Mouse (Mus musculus) midbrain, postnatal 0 days (tissue): ENCODE measurements around the gene St7l. TPM values are rescaled to one million over a fixed set of nuclear protein-coding genes. Genes with fewer than 3 reads are reported as not detected.
A peak's percentile ranks its signal among the peaks of the same experiment; 100 is the strongest.

Source experiments
- ATAC-seq: fragments of 200-750 bp; cut with Nextera tagmentation; 2 replicates; pipeline ENCODE4 v1.8.0; 2017; ENCODE audit warnings: moderate number of reproducible peaks, mild to moderate bottlenecking, moderate TSS enrichment, moderate library complexity; ENCODE audit not compliant: low FRiP score
- DNase-seq: peaks from one replicate; pipeline ENCODE4 v3.0.0-alpha.2; 2015; ENCODE audit warnings: low spot score
- H3K27ac ChIP-seq: fragments of 300-500 bp; sonication (generic); 2 replicates; pipeline ENCODE4 v1.5.1; 2014; ENCODE audit warnings: low read depth, mild to moderate bottlenecking, low read length, mixed read lengths
- H3K27me3 ChIP-seq: fragments of 300-500 bp; sonication (generic); 2 replicates; pipeline ENCODE4 v1.6.1; 2014; ENCODE audit warnings: low read length, control low read depth, mixed read lengths; ENCODE audit not compliant: insufficient read depth
- H3K36me3 ChIP-seq: fragments of 300-500 bp; sonication (generic); 2 replicates; pipeline ENCODE4 v1.6.1; 2014; ENCODE audit warnings: low read length, control low read depth, mixed read lengths; ENCODE audit not compliant: insufficient read depth
- H3K4me1 ChIP-seq: fragments of 300-500 bp; sonication (generic); 2 replicates; pipeline ENCODE4 v1.6.1; 2014; ENCODE audit warnings: mild to moderate bottlenecking, control low read depth, antibody characterized with exemption, low read length, mixed read lengths; ENCODE audit not compliant: insufficient read depth
- H3K4me2 ChIP-seq: fragments of 300-500 bp; sonication (generic); 2 replicates; pipeline ENCODE4 v1.6.1; 2014; ENCODE audit warnings: low read depth, mild to moderate bottlenecking, low read length, mixed read lengths; ENCODE audit not compliant: poor library complexity, severe bottlenecking
- H3K4me3 ChIP-seq: fragments of 300-500 bp; sonication (generic); 2 replicates; pipeline ENCODE4 v1.5.1; 2014; ENCODE audit warnings: low read depth, mild to moderate bottlenecking, low read length, moderate library complexity
- H3K9ac ChIP-seq: fragments of 300-500 bp; sonication (generic); replicated peaks from 2 replicates; pipeline ENCODE4 v1.6.1; 2014; ENCODE audit warnings: mild to moderate bottlenecking, low read length, moderate library complexity, mixed read lengths; ENCODE audit not compliant: poor library complexity, severe bottlenecking
- H3K9me3 ChIP-seq: fragments of 300-500 bp; sonication (generic); 2 replicates; pipeline ENCODE4 v1.6.1; 2016; ENCODE audit warnings: low read length, control low read depth
- CTCF ChIP-seq: IDR thresholded peaks from 2 replicates; pipeline ENCODE4 v1.5.1; 2016; ENCODE audit warnings: antibody characterized with exemption, mild to moderate bottlenecking
- WGBS: fragments of 180-500 bp; shearing (Covaris S2); extraction: QIAGEN DNeasy Blood & Tissue Kit; methylation state at CpG from one replicate; pipeline ENCODE4 v1.1.7; 2014; 5-methylcytosine and 5-hydroxymethylcytosine counted together
- polyA plus RNA-seq: library from polyadenylated mRNA; unstranded; fragments of >200 nt; fragmentation: Nextera tagmentation; extraction: Ambion mirVana; gene quantifications from 2 replicates; pipeline ENCODE4 v1.2.1, GENCODE M21; 2015
- total RNA-seq: library from RNA; depleted of rRNA; stranded (reverse); fragments of >200 nt; gene quantifications from 2 replicates; pipeline ENCODE4 v1.2.3, GENCODE M21; 2014

St7l gene
- total and polyA plus RNA-seq, 2 experiments from 2014 or later, result 33.6 to 34.5 TPM

GRCm38 (mm10) chr3:104817991-104818748 lies 45.6 kb upstream of the St7l start, which contains the start of gene Mov10:
Gene Mov10 (minus strand): TSS chr3:104818563.
- H3K36me3 ChIP-seq, result peaks cover 2% of the 10 kb centered on the region; the same call in 1 of the 2 replicates
- H3K27ac ChIP-seq, result peak within 1 kb of the TSS; percentile 68
- no peak for TF ChIP-seq CTCF
- H3K4me1 ChIP-seq, result peaks cover 3% of the 10 kb centered on the region; the same call in 1 of the 2 replicates
- H3K4me2 ChIP-seq, result peak within 1 kb of the TSS; percentile 96
- WGBS, result under 1% methylated on average over 35 of the region's 40 CpGs
- peak within 1 kb of the TSS; percentile 84 for H3K4me3 ChIP-seq
- H3K9me3 ChIP-seq, result no peaks in the 10 kb centered on the region
- DNase-seq, result peak; percentile 70
- H3K9ac ChIP-seq, result peak within 1 kb of the TSS; percentile 84
- H3K27me3 ChIP-seq, result no peaks in the 10 kb centered on the region
- peak; percentile 72 for ATAC-seq

GRCm38 (mm10) chr3:104818749-104819134 lies 45.1 kb upstream of the St7l start:
- Histone ChIP-seq H3K4me3 (peak overlapping the region; percentile 84), H3K9me3 (no peaks in the 10 kb centered on the region), H3K4me2 (peak overlapping the region; percentile 96), H3K27ac (peak overlapping the region; percentile 68; the same call in 1 of the 2 replicates), H3K36me3 (peaks cover 2% of the 10 kb centered on the region; the same call in 1 of the 2 replicates), H3K27me3 (no peaks in the 10 kb centered on the region), H3K9ac (no peak overlapping the region), H3K4me1 (peaks cover 3% of the 10 kb centered on the region; the same call in 1 of the 2 replicates)
- DNase-seq (no peak), ATAC-seq (no peak)
- 12% methylated on average over 3 of the region's 3 CpGs for WGBS
- no peak for TF ChIP-seq CTCF

GRCm38 (mm10) chr3:104820426-104820825 lies 43.4 kb upstream of the St7l start:
- Histone ChIP-seq H3K4me2 (no peak overlapping the region), H3K9me3 (no peaks in the 10 kb centered on the region), H3K36me3 (peaks cover 2% of the 10 kb centered on the region; the same call in 1 of the 2 replicates), H3K4me3 (no peak overlapping the region), H3K27me3 (no peaks in the 10 kb centered on the region), H3K4me1 (peaks cover 3% of the 10 kb centered on the region; the same call in 1 of the 2 replicates), H3K27ac (no peak overlapping the region), H3K9ac (no peak overlapping the region)
- WGBS, result 38% methylated on average over 1 of the region's 1 CpGs
- TF ChIP-seq CTCF, result no peak
- ATAC-seq (no peak), DNase-seq (no peak)

DNA sequence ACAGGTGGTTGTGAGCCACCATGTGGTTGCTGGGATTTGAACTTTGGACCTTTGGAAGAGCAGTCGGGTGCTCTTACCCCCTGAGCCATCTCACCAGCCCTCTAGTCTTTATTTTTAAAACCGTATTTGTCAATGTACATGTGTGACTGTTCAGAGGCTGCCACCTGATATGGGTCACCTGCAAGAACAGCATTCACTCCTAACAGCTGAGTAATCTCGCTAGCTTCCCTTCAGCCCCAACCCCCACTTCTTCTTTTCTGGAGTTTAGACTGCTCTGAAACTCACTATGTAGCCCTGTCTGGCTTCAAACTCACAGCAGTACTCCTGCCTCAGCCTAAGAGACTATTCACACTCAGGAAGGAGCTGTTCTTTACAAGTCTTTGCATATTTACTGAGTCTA lies 41.4 kb upstream of the St7l start:
- DNase-seq (no peak), ATAC-seq (no peak)
- H3K27me3 ChIP-seq, result no peaks in the 10 kb centered on the region
- no peaks in the 10 kb centered on the region for H3K4me1 ChIP-seq
- H3K9ac ChIP-seq, result no peak overlapping the region
- no peak overlapping the region for H3K4me3 ChIP-seq
- H3K27ac ChIP-seq, result no peak overlapping the region
- 87% methylated on average over 3 of the region's 3 CpGs for WGBS
- H3K4me2 ChIP-seq, result no peak overlapping the region
- peaks cover 5% of the 10 kb centered on the region; the same call in 1 of the 2 replicates for H3K36me3 ChIP-seq
- no peak for TF ChIP-seq CTCF
- H3K9me3 ChIP-seq, result no peaks in the 10 kb centered on the region

DNA sequence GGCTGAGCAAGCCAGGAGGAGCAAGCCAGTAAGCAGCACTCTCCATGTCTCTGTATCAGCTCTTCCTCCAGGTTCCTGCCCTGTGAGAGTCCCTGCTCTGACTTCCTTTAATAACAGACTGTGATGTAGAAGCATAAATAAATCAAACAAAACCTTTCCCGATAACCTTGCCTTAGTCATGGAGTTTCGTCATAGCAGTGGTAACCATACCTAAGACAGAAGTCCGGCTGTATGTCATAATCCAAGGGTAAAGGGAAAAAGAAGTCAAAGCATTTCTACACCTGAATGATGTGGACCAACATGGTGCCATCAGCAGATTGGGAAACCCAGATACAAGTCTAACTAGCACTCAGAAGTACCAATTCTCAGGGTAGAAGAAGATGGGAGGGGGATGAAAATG lies 28.0 kb upstream of the St7l start:
- no peak for ATAC-seq
- 100% methylated on average over 3 of the region's 3 CpGs for WGBS
- no peaks in the 10 kb centered on the region for H3K27me3 ChIP-seq
- peaks cover 29% of the 10 kb centered on the region for H3K36me3 ChIP-seq
- no peak overlapping the region for H3K4me3 ChIP-seq
- no peak overlapping the region for H3K4me2 ChIP-seq
- no peak overlapping the region for H3K27ac ChIP-seq
- no peak overlapping the region for H3K9ac ChIP-seq
- TF ChIP-seq CTCF, result no peak
- H3K9me3 ChIP-seq, result no peaks in the 10 kb centered on the region
- DNase-seq, result no peak
- no peaks in the 10 kb centered on the region for H3K4me1 ChIP-seq

- DNase-seq, result no peak
- Histone ChIP-seq H3K4me1 (no peaks in the 10 kb centered on the region), H3K9me3 (no peaks in the 10 kb centered on the region), H3K4me3 (no peak overlapping the region), H3K4me2 (no peak overlapping the region), H3K27me3 (no peaks in the 10 kb centered on the region), H3K36me3 (peaks cover 24% of the 10 kb centered on the region; the same call in 1 of the 2 replicates), H3K27ac (no peak overlapping the region), H3K9ac (no peak overlapping the region)
- TF ChIP-seq CTCF, result no peak
- 97% methylated on average over 5 of the region's 5 CpGs for WGBS
- ATAC-seq, result no peak
Measured at GRCm38 (mm10) chr3:104841049-104841448, 22.8 kb upstream of the St7l start.
